Mouse (Mus musculus) cortical plate, adult 2 months (tissue): ENCODE measurements around the gene Med19. TPM values are rescaled to one million over a fixed set of nuclear protein-coding genes. Genes with fewer than 3 reads are reported as not detected.

Experiments
- H3K27ac ChIP-seq: fragments of 200-500 bp; 2 replicates; pipeline ENCODE4 v1.5.1; 2012; ENCODE audit warnings: low read length, control low read depth, inconsistent platforms; ENCODE audit not compliant: insufficient read depth
- H3K4me1 ChIP-seq: fragments of 200-500 bp; 2 replicates; pipeline ENCODE4 v1.6.1; 2011; ENCODE audit warnings: low read length; ENCODE audit not compliant: control insufficient read depth, insufficient read depth
- H3K4me3 ChIP-seq: fragments of 200-500 bp; 2 replicates; pipeline ENCODE4 v1.5.1; 2011; ENCODE audit warnings: mild to moderate bottlenecking, low read length, control low read depth; ENCODE audit not compliant: insufficient read depth
- CTCF ChIP-seq: fragments of 200-500 bp; IDR thresholded peaks from 2 replicates; pipeline ENCODE4 v1.5.1; 2011; ENCODE audit warnings: mild to moderate bottlenecking, control low read depth, low read length; ENCODE audit not compliant: insufficient read depth; ENCODE audit errors: extremely low read depth
- POLR2A ChIP-seq: fragments of 200-500 bp; IDR thresholded peaks from 2 replicates; pipeline ENCODE4 v1.6.1; 2011; ENCODE audit warnings: mild to moderate bottlenecking, low read length, control low read depth; ENCODE audit not compliant: insufficient read depth; ENCODE audit errors: extremely low read depth
- polyA plus RNA-seq: library from polyadenylated mRNA; depleted of rRNA; stranded (reverse); fragments of >200 nt; gene quantifications from 2 replicates; pipeline ENCODE4 v1.2.3, GENCODE M21; 2012; rRNA removed

Med19 gene
- 26.8 and 28.2 TPM in 2 replicates for polyA plus RNA-seq

- peaks cover 4% of the 10 kb centered on the region; the same call in 1 of the 2 replicates for H3K4me1 ChIP-seq
- H3K4me3 ChIP-seq, result peak within 1 kb of the TSS; percentile 98
- TF ChIP-seq POLR2A, result peak; percentile 90; the same call in 1 of the 2 replicates
- TF ChIP-seq CTCF, result no peak
- no peak within 1 kb of the TSS for H3K27ac ChIP-seq
Observed at GRCm38 (mm10) chr2:84677968-84678880, at the start of gene Med19, which contains the start of gene Gm28635. Gene Med19, plus strand, starts transcription at chr2:84678402. Gene Gm28635, minus strand, starts transcription at chr2:84678041.

GRCm38 (mm10) chr2:84632001-84632400 is 46.2 kb upstream of the Med19 start:
- TF ChIP-seq CTCF (no peak), POLR2A (no peak)

GRCm38 (mm10) chr2:84632999-84633398 is 45.2 kb upstream of the Med19 start:
- Histone ChIP-seq H3K4me3 (no peak overlapping the region), H3K4me1 (peaks cover 5% of the 10 kb centered on the region), H3K27ac (peak overlapping the region; percentile 83; the same call in 1 of the 2 replicates)
- no peak for TF ChIP-seq POLR2A
- no peak for TF ChIP-seq CTCF

More at GRCm38 (mm10) chr2:84632001-84632400, 46.2 kb upstream of the Med19 start:
- Histone ChIP-seq H3K4me3 (no peak overlapping the region), H3K27ac (no peak overlapping the region), H3K4me1 (peaks cover 3% of the 10 kb centered on the region)

- no peak overlapping the region for H3K27ac ChIP-seq
- H3K4me1 ChIP-seq, result peaks cover 5% of the 10 kb centered on the region
- no peak for TF ChIP-seq POLR2A
- TF ChIP-seq CTCF, result no peak
- no peak overlapping the region for H3K4me3 ChIP-seq
Observed at GRCm38 (mm10) chr2:84634006-84634405, 44.2 kb upstream of the Med19 start.

- peak overlapping the region; percentile 67 for H3K27ac ChIP-seq
- H3K4me3 ChIP-seq, result no peak overlapping the region
- TF ChIP-seq POLR2A (no peak), CTCF (no peak)
- peaks cover 5% of the 10 kb centered on the region for H3K4me1 ChIP-seq
Observed at GRCm38 (mm10) chr2:84634934-84635482, 43.2 kb upstream of the Med19 start.

- TF ChIP-seq POLR2A (no peak), CTCF (no peak)
- no peak overlapping the region for H3K4me3 ChIP-seq
Observed at GRCm38 (mm10) chr2:84635611-84636010, 42.6 kb upstream of the Med19 start.

GRCm38 (mm10) chr2:84636231-84636741 is 41.9 kb upstream of the Med19 start:
- peak overlapping the region; percentile 86 for H3K27ac ChIP-seq
- no peak overlapping the region for H3K4me3 ChIP-seq
- H3K4me1 ChIP-seq, result peaks cover 5% of the 10 kb centered on the region
- no peak for TF ChIP-seq POLR2A
- TF ChIP-seq CTCF, result no peak

More at GRCm38 (mm10) chr2:84635611-84636010, 42.6 kb upstream of the Med19 start:
- Histone ChIP-seq H3K4me1 (peaks cover 5% of the 10 kb centered on the region), H3K27ac (peak overlapping the region; percentile 67; the same call in 1 of the 2 replicates)

- TF ChIP-seq POLR2A (no peak), CTCF (no peak)
- H3K4me1 ChIP-seq, result peaks cover 5% of the 10 kb centered on the region
- H3K4me3 ChIP-seq, result no peak overlapping the region
- H3K27ac ChIP-seq, result peak overlapping the region; percentile 51; the same call in 1 of the 2 replicates
Observed at GRCm38 (mm10) chr2:84637452-84638165, 40.6 kb upstream of the Med19 start.
